Mouse (Mus musculus): Measurements from ENCODE around the gene Rasgrf2. TPM values are rescaled to one million over a fixed set of nuclear protein-coding genes. Genes with fewer than 3 reads are reported as not detected.

The Rasgrf2 gene
- polyA plus RNA-seq, 1 experiment = not detected

DNA sequence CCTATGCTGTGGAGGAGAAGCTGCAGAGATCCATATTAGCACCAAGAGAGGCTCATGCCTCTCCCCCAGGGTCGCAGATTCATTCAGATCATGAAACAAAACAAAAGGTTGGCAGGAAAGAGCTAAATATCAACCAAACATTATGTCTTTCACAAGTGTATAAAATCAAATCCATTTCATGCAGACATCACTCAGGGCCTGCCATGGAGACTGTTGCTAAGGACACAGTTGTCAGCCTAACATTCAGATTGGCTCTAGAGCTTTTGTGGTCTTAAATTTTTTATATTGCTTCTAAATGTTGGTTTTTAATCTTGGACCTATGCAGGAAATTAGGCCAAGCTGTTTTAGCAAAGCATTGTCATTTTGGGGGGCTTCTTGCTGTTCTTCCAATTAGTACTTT is 262.9 kb downstream of the Rasgrf2 start:
- 72% methylated on average over 1 of the region's 1 CpGs for WGBS
- no peak overlapping the region for H3K4me3 ChIP-seq (ENCODE audit: insufficient read depth, low read depth, low read length)
- H3K27ac ChIP-seq (ENCODE audit: insufficient read depth, low read depth, low read length) = no peak overlapping the region
- TF ChIP-seq POLR2A (IDR thresholded peaks at IDR 0.05; ENCODE audit: insufficient read depth, low read depth, low read length) = no peak
- no peak for TF ChIP-seq CTCF (IDR thresholded peaks at IDR 0.05; ENCODE audit: insufficient read depth, low read depth, low read length)
- H3K4me1 ChIP-seq (ENCODE audit: control insufficient read depth, insufficient read depth, low read length) = no peaks in the 10 kb centered on the region

DNA sequence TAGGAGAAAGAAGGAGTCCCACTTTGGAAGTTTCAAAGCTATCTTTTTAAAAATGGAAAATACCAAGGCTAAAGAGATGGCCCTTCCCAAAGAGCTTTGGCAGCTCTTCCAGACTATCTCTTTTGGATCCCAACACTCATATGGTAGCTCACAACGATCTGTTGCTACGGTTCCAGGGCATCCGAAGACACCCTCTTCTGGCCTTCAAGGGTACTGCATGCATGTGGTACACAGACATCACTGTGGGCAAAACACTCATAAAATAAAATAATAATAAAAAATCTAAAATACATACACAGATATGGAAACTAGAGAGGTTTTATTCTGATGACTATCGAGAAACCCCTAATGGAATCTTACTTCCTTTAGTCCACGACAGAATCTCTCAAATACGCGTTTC is 272.6 kb downstream of the Rasgrf2 start:
- WGBS = 77% methylated on average over 7 of the region's 7 CpGs
- TF ChIP-seq POLR2A (IDR thresholded peaks at IDR 0.05; ENCODE audit: insufficient read depth, low read depth, low read length) (no peak), CTCF (IDR thresholded peaks at IDR 0.05; ENCODE audit: insufficient read depth, low read depth, low read length) (no peak)
- H3K27ac ChIP-seq (ENCODE audit: insufficient read depth, low read depth, low read length) = no peak overlapping the region
- no peaks in the 10 kb centered on the region for H3K4me1 ChIP-seq (ENCODE audit: control insufficient read depth, insufficient read depth, low read length)
- H3K4me3 ChIP-seq (ENCODE audit: insufficient read depth, low read depth, low read length) = no peak overlapping the region

DNA sequence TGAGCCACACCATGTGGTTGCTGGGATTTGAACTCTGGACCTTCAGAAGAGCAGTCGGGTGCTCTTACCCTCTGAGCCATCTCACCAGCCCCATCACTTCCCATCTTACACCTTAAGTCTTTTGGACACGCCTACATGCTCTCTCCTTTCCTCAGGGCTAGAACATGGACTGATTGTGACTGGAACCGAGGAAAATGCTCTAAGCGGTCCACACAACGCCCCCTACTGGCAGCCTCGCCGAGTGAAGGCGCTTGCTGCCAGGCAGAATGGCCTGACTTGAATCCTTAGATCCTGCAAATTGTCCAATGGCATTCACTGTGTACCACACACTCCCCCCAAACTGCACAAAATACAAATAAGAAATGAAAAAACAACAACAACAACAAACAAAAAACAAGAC is 274.0 kb downstream of the Rasgrf2 start:
- Histone ChIP-seq H3K4me3 (ENCODE audit: insufficient read depth, low read depth, low read length) (no peak overlapping the region), H3K27ac (ENCODE audit: insufficient read depth, low read depth, low read length) (no peak overlapping the region), H3K4me1 (ENCODE audit: control insufficient read depth, insufficient read depth, low read length) (no peaks in the 10 kb centered on the region)
- 82% methylated on average over 8 of the region's 8 CpGs for WGBS
- TF ChIP-seq CTCF (IDR thresholded peaks at IDR 0.05; ENCODE audit: insufficient read depth, low read depth, low read length) (no peak), POLR2A (IDR thresholded peaks at IDR 0.05; ENCODE audit: insufficient read depth, low read depth, low read length) (no peak)

GRCm38 (mm10) chr13:91854412-91854811 is 277.0 kb downstream of the Rasgrf2 start:
- H3K27ac ChIP-seq (ENCODE audit: insufficient read depth, low read depth, low read length) = no peak overlapping the region
- no peak for TF ChIP-seq POLR2A (IDR thresholded peaks at IDR 0.05; ENCODE audit: insufficient read depth, low read depth, low read length)
- TF ChIP-seq CTCF (IDR thresholded peaks at IDR 0.05; ENCODE audit: insufficient read depth, low read depth, low read length) = no peak
- no peaks in the 10 kb centered on the region for H3K4me1 ChIP-seq (ENCODE audit: control insufficient read depth, insufficient read depth, low read length)
- 76% methylated on average over 3 of the region's 3 CpGs for WGBS
- H3K4me3 ChIP-seq (ENCODE audit: insufficient read depth, low read depth, low read length) = no peak overlapping the region

Other genes with a start within 250 kb of the Rasgrf2 start
- gene Gm20379, start 174.3 kb upstream of the Rasgrf2 start, polyA plus RNA-seq (2012; ENCODE audit: insufficient read depth, insufficient read length, low replicate concordance, missing spikeins) = not detected in 2 replicates
- not detected in 2 replicates for gene Dhfr, start 223.1 kb upstream of the Rasgrf2 start, polyA plus RNA-seq (2012; ENCODE audit: insufficient read depth, insufficient read length, low replicate concordance, missing spikeins)
- gene Msh3, start 223.3 kb upstream of the Rasgrf2 start, polyA plus RNA-seq (2012; ENCODE audit: insufficient read depth, insufficient read length, low replicate concordance, missing spikeins) = not detected in 2 replicates